Mouse (Mus musculus) splenic B cell, adult 2 months (primary cell): Measurements from ENCODE around the gene Ptprh.
"Not testable (repeated sequence)": the region's sequence is repeated elsewhere in the genome, so short reads cannot be mapped to it uniquely, and the experiment has no call there.

ENCODE experiments used
- DNase-seq: peaks from one replicate; pipeline ENCODE4 v3.0.0-alpha.2; 2011; ENCODE audit warnings: low read depth, low spot score
- H3K27me3 ChIP-seq: 2 replicates; pipeline ENCODE4 v1.6.1; 2012; ENCODE audit warnings: mild to moderate bottlenecking, low read length, moderate library complexity, mixed read lengths; ENCODE audit not compliant: control insufficient read depth, poor library complexity, insufficient read depth, severe bottlenecking
- H3K36me3 ChIP-seq: 2 replicates; pipeline ENCODE4 v1.6.1; 2012; ENCODE audit warnings: mild to moderate bottlenecking, low read length, moderate library complexity, mixed read lengths; ENCODE audit not compliant: control insufficient read depth, poor library complexity, insufficient read depth, severe bottlenecking

The Ptprh gene

DNA sequence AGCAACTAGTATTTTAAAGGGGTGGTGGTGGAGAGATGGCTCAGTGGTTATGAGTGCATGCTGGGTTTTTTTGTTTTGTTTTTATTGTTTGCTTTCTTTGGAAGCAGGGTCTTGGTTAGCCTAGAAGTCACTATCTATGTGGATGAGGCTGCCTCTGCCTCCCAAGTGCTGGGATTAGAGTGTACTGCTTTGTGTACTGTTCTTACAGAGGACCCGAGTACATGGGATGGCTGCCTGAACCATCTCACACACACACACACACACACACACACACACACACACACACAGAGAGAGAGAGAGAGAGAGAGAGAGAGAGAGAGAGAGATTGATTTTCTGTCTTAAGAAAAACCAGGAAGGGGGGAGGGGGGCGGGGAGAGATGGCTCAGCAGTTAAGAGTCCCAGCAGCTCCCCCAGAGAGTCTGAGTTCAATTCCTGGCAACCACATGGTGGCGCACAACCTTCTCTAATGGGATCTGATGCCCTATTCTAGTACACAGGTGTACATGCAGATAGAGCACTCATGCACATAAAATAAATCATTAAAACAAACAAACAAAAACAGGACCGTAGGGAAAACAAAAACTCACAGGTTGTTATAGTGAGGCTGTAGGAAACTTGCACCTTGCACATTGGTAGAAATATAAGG lies 19.8 kb upstream of the Ptprh start:
- DNase-seq: peak; percentile 82
- no peaks in the 10 kb centered on the region for H3K36me3 ChIP-seq
- H3K27me3 ChIP-seq: no peaks in the 10 kb centered on the region

DNA sequence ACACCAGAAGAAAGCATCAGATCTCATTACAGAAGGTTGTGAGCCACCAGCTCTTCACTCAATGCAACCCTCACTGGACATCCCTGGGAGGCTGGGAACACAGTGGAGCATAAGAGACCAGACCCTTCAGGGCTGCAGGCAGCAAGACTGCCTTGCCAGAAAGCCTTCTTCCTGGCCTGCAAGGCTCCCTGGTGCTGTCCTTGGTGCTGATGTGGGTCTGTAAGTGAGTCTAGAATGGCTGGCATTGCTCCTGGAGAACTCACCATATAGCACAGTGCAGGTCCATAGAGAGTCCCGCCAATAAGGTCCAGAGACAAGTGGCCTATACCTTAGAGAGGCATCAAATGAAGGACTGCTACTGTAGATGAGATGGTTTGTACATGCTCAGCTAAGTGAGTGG lies 16.1 kb upstream of the Ptprh start:
- no peaks in the 10 kb centered on the region for H3K27me3 ChIP-seq
- peak; percentile 51 for DNase-seq
- no peaks in the 10 kb centered on the region for H3K36me3 ChIP-seq

- Histone ChIP-seq H3K36me3 (no peaks in the 10 kb centered on the region), H3K27me3 (no peaks in the 10 kb centered on the region)
- DNase-seq: no peak
Measured at GRCm38 (mm10) chr7:4613740-4614403, 10.0 kb upstream of the Ptprh start.

DNA sequence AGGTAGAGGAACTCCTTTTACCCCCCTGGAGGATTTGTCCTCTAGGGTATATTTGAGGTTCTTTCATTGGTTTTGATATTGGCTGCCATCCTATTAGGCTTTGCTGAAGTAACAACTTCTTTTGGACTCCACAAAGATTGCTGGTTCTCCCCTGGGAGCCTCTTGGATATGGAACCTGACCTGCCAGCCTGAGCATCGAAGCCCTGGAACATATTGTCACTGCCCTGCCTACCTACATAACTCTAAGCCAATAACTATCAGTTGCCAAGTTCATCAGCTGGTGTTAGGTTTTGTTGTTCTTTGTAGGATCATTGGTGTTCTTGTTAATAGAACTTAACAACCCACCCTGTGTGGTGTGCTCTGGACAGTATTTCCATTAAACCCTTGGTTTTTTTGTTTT lies 9.1 kb upstream of the Ptprh start:
- no peaks in the 10 kb centered on the region for H3K27me3 ChIP-seq
- no peaks in the 10 kb centered on the region for H3K36me3 ChIP-seq
- DNase-seq: no peak

- H3K36me3 ChIP-seq: no peaks in the 10 kb centered on the region
- DNase-seq: no peak
- no peaks in the 10 kb centered on the region for H3K27me3 ChIP-seq
Measured at GRCm38 (mm10) chr7:4612386-4612785, 8.5 kb upstream of the Ptprh start.

GRCm38 (mm10) chr7:4611921-4612341 lies 8.1 kb upstream of the Ptprh start:
- no peaks in the 10 kb centered on the region for H3K27me3 ChIP-seq
- no peaks in the 10 kb centered on the region for H3K36me3 ChIP-seq
- no peak for DNase-seq

DNA sequence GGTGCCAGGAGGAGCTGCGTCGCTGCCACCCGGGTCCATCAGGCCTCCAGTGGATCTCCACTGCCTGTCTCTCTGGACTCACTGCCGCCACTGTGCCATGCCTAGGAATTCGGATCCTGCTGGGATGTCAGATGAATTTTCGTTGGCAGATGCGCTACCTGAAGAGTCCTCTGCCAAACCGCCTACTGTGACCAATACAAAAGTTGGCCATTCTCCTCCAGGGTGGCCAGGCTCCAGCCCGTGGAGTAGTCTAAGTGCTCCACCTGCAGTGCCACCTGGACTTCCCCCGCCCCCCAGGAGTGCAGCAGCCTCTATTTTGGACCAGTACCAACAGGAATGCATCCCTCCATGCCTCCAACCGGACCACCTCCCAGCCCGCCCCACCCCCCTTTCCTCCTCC lies 7.7 kb upstream of the Ptprh start:
- Histone ChIP-seq H3K27me3 (no peaks in the 10 kb centered on the region), H3K36me3 (no peaks in the 10 kb centered on the region)
- no peak for DNase-seq

- no peaks in the 10 kb centered on the region for H3K36me3 ChIP-seq
- no peak for DNase-seq
Measured at GRCm38 (mm10) chr7:4608002-4608401, 4.2 kb upstream of the Ptprh start.

DNA sequence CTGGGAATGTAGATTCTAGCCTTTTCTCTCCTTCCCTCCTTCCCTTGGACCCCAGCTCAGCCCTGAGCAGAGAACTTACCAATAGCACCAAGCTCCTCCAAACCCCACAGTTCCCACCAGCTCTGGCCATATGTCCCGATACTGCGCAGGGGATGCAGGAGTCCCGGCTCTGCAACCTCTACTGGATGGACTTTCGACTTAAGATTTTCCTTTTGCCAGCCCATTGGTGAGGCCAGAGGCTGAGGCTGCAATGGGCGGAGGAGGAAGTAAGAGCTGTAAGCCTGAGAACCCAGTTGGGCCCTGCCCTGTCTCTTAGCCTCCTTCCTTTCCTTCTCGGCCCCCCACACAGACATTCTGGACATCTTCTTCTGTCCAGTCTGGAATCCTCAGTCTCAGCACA lies 872 bp downstream of the Ptprh start:
- Histone ChIP-seq H3K36me3 (no peaks in the 10 kb centered on the region), H3K27me3 (no peaks in the 10 kb centered on the region; the same call in 1 of the 2 replicates)
- DNase-seq: no peak

More at GRCm38 (mm10) chr7:4608002-4608401, 4.2 kb upstream of the Ptprh start:
- no peaks in the 10 kb centered on the region for H3K27me3 ChIP-seq

GRCm38 (mm10) chr7:4597046-4597445 lies 6.8 kb downstream of the Ptprh start:
- not testable (repeated sequence) for H3K36me3 ChIP-seq, H3K27me3 ChIP-seq, DNase-seq

GRCm38 (mm10) chr7:4581481-4581880 lies 22.4 kb downstream of the Ptprh start:
- not testable (repeated sequence) for H3K27me3 ChIP-seq, H3K36me3 ChIP-seq, DNase-seq

GRCm38 (mm10) chr7:4572361-4572760 lies 31.5 kb downstream of the Ptprh start:
- H3K27me3 ChIP-seq, DNase-seq: not testable (repeated sequence)

GRCm38 (mm10) chr7:4562660-4563059 lies 41.2 kb downstream of the Ptprh start:
- DNase-seq: no peak
- no peaks in the 10 kb centered on the region for H3K36me3 ChIP-seq
- no peaks in the 10 kb centered on the region for H3K27me3 ChIP-seq

More at GRCm38 (mm10) chr7:4572361-4572760, 31.5 kb downstream of the Ptprh start:
- H3K36me3 ChIP-seq: not testable (repeated sequence)

GRCm38 (mm10) chr7:4557167-4557560 lies 46.7 kb downstream of the Ptprh start:
- DNase-seq: no peak
- Histone ChIP-seq H3K36me3 (no peaks in the 10 kb centered on the region), H3K27me3 (no peaks in the 10 kb centered on the region; the same call in 1 of the 2 replicates)

- DNase-seq: peak; percentile 94
- no peaks in the 10 kb centered on the region; the same call in 1 of the 2 replicates for H3K27me3 ChIP-seq
- no peaks in the 10 kb centered on the region for H3K36me3 ChIP-seq
Measured at GRCm38 (mm10) chr7:4556256-4557166, 47.3 kb downstream of the Ptprh start.
